Mouse (Mus musculus): ENCODE data around the gene Cnih4.

The Cnih4 gene

GRCm38 (mm10) chr1:181143950-181144836, at the start of gene Cnih4, which contains the start of gene Nvl:
Gene Cnih4 (plus strand): TSS chr1:181144693.
Gene Nvl (minus strand): TSS chr1:181144204.
- DNase-seq = peak; percentile 93 to 95

GRCm38 (mm10) chr1:181117112-181117511, 27.4 kb upstream of the Cnih4 start:
- no peak for DNase-seq

DNA sequence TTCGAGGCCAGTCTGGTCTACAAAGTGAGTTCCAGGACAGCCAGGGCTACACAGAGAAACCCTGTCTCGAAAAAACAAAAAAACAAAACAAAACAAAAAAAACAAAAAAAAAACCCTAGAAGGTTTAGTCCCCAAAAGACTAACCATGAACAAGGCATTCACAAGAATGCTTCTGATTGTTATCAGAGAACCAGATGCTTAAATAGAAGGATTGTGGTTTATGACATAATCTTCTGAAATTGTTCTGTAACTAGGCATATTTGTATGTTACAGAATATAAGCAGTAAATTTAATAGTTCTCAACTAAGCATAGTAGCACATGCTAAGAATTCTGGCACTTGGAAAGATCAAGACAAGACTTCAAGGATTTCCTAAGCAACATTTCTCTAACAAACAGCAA, 20.3 kb upstream of the Cnih4 start:
- no peak for DNase-seq

DNA sequence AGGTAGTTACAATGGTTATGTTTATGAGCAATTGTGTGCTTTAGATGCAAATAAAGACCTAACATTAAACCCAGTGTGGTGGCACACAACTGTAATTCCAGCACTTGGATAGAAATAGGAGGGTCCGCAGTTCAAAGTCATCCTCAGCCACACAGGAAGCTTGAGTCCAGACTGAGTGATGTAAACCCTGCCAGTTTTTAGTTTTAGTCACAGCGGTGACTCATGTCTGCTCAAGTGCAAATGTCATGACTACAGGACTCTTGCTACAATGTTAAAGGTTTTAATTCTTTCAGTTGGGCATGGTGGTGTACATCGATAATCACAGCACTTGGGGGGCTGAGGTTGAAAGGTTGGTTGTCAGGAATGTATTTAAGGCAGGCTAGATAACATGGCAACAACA, 18.6 kb upstream of the Cnih4 start:
- no peak for DNase-seq

GRCm38 (mm10) chr1:181126766-181127165, 17.7 kb upstream of the Cnih4 start:
- DNase-seq = no peak

GRCm38 (mm10) chr1:181131915-181132314, 12.6 kb upstream of the Cnih4 start:
- no peak for DNase-seq

DNA sequence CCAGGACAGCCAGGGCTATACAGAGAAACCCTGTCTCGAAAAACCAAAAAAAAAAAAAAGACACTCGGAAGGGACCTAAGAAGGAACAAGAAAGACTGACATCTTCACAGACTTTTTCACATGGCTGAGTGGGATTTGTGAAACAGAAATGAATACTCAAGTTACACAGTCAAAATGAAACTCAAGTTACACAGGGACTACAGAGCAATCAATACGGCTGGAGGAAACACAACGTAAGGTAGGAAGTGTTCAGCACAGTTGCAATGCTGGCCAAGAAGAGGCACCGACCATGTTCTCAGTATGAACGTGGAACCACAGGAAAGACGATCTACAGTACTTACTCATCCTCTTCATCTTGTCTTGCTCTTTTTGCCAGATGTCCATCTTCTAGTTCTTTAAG, 5.8 kb upstream of the Cnih4 start:
- DNase-seq = no peak

DNA sequence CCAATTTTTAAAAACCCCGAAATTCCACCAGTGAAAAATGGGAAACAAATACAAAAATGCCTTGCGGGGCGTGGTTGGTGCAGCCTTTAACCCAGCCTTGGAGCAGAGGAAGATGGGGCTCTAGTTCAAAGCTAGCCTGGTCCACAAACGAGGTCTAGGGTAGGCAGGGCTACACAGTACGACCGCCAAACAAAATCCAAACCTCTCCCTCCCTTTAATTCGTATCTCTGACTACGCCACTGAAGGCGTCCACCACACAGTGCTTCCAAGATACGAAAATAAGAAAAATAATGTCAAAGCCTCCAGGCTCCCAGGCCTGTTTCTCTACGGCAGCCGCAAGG, 914 bp upstream of the Cnih4 start:
- DNase-seq = no peak

DNA sequence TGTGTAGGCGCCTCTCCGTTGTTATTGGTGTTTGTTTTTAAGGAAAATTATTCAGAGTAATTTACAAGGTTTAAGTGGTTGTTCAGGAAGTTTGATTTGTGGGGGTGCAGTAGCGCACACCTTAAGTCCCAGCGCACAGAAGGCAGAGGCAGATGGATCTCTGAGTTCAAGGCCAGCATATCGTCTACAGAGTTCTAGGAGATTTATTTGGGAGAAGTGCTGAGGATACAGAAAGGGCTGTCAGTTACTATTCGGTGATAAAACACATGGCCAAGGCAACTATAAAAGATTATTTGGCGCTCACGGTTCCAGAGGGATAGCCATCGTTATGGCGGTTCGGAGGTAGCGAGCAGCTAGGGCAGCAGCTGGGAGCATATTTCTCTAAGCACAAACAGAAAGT, 473 bp downstream of the Cnih4 start:
- peak; percentile 6 to 7 for DNase-seq

- DNase-seq = no peak
Measured at GRCm38 (mm10) chr1:181146187-181146586, 1.7 kb downstream of the Cnih4 start.

- DNase-seq = no peak
Measured at GRCm38 (mm10) chr1:181148540-181148939, 4.0 kb downstream of the Cnih4 start.

DNA sequence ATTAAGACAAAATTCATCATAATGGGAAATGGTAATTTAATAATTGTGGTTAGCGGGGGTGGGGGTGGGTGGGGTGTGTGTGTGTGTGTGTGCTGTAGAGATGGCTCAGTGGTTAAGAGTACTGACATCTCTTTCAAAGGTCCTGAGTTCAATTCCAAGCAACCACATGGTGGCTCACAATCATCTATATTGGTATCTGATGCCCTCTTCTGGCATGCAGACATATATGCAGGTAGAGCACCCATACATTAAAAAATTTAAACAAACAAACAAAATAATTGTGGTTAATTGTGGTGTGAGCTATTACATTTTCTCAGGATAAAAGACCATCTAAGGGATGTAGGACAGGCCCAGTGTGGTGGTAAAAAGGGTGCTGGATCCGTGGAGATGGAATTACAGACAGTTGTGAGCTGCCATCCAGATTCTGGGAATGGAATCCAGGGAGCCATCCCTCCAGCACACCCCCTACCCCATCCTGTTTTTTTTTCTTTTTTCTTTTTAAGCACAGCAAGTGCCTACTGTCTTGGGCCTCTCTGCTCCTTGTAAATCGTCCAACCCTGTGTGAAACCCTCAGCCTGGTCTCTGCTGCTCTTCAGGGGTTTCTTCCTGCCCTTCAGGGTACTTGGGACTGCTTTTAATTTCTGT, 5.0 kb downstream of the Cnih4 start:
- no peak for DNase-seq

- DNase-seq = no peak
Measured at GRCm38 (mm10) chr1:181150431-181150826, 5.9 kb downstream of the Cnih4 start.

DNA sequence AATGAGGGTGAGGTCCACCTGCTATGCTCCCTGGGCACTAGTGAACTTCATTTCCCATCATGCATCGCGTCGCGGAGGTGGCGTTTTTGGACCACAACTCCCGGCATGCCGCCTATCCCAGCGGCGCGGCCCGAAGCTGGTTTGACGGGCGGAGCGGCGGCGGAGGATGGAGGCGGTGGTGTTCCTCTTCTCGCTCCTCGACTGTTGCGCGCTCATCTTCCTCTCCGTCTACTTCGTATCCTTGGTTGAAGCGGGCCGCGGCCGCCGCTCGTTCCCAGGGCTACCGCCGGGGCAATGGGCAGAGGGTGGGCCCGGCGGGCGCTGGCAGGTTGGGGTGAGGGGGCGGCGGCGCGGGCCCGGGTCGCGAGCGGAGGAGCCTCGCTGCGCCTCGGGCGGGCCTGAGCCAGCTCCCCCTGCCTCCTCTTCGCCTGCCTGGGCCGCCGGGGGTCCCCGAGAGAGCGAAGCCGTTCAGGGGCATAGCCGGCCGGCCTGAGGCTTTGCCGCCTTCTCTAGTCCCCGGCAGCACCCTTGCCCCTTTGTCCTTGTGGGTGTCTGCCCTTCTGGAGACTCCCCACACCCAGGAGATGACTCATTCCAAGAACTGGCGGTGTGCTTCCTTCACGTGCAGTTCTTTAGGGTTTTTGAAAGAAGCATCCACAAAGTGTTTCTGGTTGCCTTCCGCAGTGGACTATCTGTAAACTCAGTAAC, 6.5 kb downstream of the Cnih4 start:
- DNase-seq = peak; percentile 94 to 96

DNA sequence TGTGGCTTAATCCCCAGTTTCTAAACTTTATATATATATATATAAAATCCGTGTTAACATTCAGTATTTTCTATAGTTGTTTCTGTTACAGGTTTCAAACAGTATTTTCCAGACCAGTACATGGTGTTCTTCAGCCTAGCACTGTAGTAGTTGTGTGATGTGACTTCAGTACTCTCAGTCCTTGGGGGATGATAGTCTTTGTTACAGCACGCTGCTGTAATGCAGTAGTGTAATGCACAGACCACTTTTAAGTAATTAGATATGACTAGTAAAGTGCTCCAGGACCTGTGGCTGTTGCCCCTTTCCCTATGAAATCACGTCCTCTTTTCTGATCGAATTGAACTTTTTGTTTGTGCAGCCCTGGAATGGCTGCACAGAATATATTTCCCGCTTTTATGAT, 7.0 kb downstream of the Cnih4 start:
- no peak for DNase-seq

DNA sequence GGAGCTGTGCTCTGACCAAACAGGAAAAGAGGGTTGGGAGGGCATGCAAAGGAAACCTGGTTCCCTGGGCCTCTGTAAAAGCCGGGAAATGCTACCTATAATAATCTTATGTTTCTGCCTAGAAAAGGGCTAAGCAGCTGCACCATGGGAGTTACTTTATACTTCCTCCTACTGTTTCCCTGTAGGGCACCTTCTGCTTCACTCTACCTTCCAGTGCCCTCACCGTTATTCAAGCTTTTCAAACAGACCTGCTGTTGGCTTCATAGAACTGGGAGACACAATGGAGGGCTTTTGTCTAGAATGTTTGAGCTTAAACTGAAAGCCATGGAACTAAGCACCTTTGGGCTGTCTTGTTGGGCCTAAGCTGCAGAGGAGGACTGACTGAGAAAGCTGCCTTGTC, 23.3 kb downstream of the Cnih4 start:
- no peak for DNase-seq

DNA sequence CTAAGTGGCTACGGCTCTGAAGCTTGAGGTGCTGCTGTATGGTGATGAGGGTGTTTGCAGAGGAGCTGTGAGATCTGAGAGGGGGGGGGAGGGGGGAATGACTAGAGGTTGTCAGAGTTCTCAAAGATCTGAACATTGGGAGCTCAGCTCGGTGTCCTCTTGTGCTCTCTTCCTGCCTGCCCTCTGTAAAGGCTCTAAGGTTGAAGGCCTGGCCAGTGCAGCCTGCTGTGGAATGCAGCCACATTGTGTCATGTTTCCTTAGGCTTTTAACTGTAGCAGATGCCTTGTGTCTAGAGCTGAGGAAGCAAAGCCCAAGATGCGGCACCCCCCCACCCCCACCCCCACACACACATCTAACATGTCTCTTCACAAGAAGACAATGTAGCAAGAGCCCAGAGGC, 23.9 kb downstream of the Cnih4 start:
- DNase-seq = peak; percentile 23 to 40

- no peak for DNase-seq
Measured at GRCm38 (mm10) chr1:181170210-181170609, 25.7 kb downstream of the Cnih4 start.

GRCm38 (mm10) chr1:181188925-181189324, 44.4 kb downstream of the Cnih4 start:
- no peak for DNase-seq

GRCm38 (mm10) chr1:181199446-181199845, 55.0 kb downstream of the Cnih4 start:
- no peak for DNase-seq

DNA sequence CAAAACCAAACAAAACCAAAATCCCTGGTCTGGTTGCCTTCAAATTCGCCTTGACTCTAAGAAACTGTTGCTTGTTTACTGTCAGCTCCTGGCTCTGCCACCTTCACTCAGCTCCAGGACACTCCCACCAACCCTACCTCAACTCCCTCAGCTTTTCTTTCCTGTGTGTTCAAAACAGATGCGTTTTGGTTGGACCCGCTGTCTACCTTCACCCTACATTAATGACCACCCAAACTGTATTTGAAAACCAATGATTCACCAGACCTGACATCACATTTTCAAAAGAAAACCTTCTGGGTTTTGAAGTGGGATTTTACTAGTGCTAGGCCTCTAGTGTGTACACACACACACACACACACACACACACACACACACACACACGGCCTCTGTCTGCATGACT, 65.7 kb downstream of the Cnih4 start:
- DNase-seq = no peak

- peak; percentile 53 to 67 for DNase-seq
Measured at GRCm38 (mm10) chr1:181210601-181211402, 66.3 kb downstream of the Cnih4 start.

DNA sequence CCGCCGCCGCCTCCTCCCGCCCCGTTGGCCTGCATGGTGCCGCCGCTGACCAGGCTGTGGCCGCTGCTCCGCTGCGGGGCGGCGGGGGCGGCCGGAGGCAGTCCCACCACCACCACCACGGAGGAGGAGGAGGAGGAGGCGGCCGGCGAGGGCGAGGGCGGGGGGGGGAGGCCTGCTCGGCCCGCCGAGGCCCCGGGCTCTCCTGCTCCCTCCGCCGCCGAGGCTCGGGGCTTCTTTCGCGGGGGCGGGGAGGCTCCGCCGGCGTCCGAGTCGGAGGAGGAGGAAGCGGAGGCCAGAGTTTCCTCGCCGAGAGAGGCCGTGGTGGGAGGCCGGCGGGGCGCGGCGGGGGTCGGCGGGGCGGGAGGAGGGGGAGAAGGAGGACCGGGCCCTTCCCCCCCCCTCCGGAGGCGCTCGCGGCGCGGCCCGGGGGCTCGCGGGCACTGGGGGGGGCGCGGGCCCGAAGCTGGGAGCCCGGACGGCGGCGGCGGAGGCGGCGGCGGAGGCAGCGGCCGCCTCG, 67.0 kb downstream of the Cnih4 start:
- peak; percentile 61 to 73 for DNase-seq

All from kidney, postnatal 4 days (tissue).